ENCODE assay signal across 11 mouse cellular contexts in genomic region chr15:93610288-93610687, GRCm38 (mm10). TPM values are rescaled to one million over a fixed set of nuclear protein-coding genes. Genes with fewer than 3 reads are reported as not detected.
A peak's percentile ranks its signal among the peaks of the same experiment; 100 is the strongest.
DNase-seq lines count a peak whose midpoint lies in the region; TF ChIP-seq lines count a peak whose summit lies in the region.
"Had no signal": no experiment of that assay in that cellular context is flagged by ENCODE, and none has a peak within 500 bp of the region (broad histone marks: within the 10 kb centered on the region; RNA-seq: fewer than 3 reads in every experiment).

No protein-coding gene starts in this region.

- TF ChIP-seq POLR2A in embryonic fibroblast, embryonic 13.5 days (IDR thresholded peaks at IDR 0.05; ENCODE audit: low read depth, low read length): no peak

- intact Hi-C loops in left cerebral cortex, adult 2 months (cut with DNase I): loop anchor here (1.0 to 5.0 kb wide), 4 partner anchors 81 to 243 kb away; no protein-coding TSS in a partner anchor

- no peak overlapping the region for H3K4me3 ChIP-seq in left cerebral cortex, adult 2 months
- no peak overlapping the region for H3K4me3 ChIP-seq in embryonic fibroblast, embryonic 13.5 days (ENCODE audit: insufficient read depth, low read length)
- no peak overlapping the region for H3K4me3 ChIP-seq in layer of hippocampus, adult 2 months
- H3K4me3 ChIP-seq: forebrain, embryonic 13.5 days had no signal

- no peak for TF ChIP-seq CTCF in left cerebral cortex, adult 2 months (IDR thresholded peaks at IDR 0.05)
- no peak for TF ChIP-seq CTCF in embryonic fibroblast, embryonic 13.5 days (IDR thresholded peaks at IDR 0.05; ENCODE audit: borderline replicate concordance, insufficient read depth, low read length)
- no peak for TF ChIP-seq CTCF in layer of hippocampus, adult 2 months (conservative IDR thresholded peaks at IDR 0.05)

- DNase-seq in left cerebral cortex, adult 2 months (ENCODE audit: extremely low spot score in 1 of 2, low spot score in 2 of 2): peak; percentile 41 to 74
- no peak for DNase-seq in left cerebral cortex, adult 11 months (ENCODE audit: low spot score)
- peak; percentile 82 to 84 for DNase-seq in layer of hippocampus, adult 2 months (ENCODE audit: low spot score in 2 of 2)
- DNase-seq in right cerebral cortex, postnatal 14 days: peak; percentile 38
- DNase-seq in adrenal gland, adult 8-10 months: no peak
- no peak for DNase-seq in cerebellum, postnatal 10 days
- DNase-seq: cerebellum, postnatal 36 days; kidney, adult 11 months had no signal

- peak overlapping the region; percentile 88 for H3K27ac ChIP-seq in left cerebral cortex, adult 2 months
- 0 out of 2 replicates have a peak overlapping the region, but pooled peaks have one; percentile 15 for H3K27ac ChIP-seq in embryonic fibroblast, embryonic 13.5 days (ENCODE audit: insufficient read depth, low read length)
- peak overlapping the region; percentile 88 for H3K27ac ChIP-seq in layer of hippocampus, adult 2 months
- H3K27ac ChIP-seq: forebrain, embryonic 13.5 days; liver, embryonic 14.5 days had no signal

- no peaks in the 10 kb centered on the region for H3K4me1 ChIP-seq in embryonic fibroblast, embryonic 13.5 days (ENCODE audit: control insufficient read depth, insufficient read depth, low read length)
- H3K4me1 ChIP-seq: forebrain, embryonic 13.5 days had no signal

RNA-seq across cellular contexts. Expression of gene Prickle1, which starts 14.6 kb away (rescaled TPM):
- total RNA-seq in left cerebral cortex, adult 2 months (2021): 10 to 100 TPM; 92.4 to 93.4 TPM
- polyA plus RNA-seq in embryonic fibroblast, embryonic 13.5 days (2011; ENCODE audit: insufficient read length, low read depth, missing spikeins): 14.2 and 22.7 TPM in 2 replicates
- total RNA-seq in layer of hippocampus, adult 2 months (2021): 10 to 100 TPM; 67.4 to 69.2 TPM
- 10 to 100 TPM; 16.9 to 32.3 (median 22.9) TPM for total RNA-seq in adrenal gland, adult 8-10 months (2022)

Comparison
In these comparisons a context has a peak if more than half of its experiments do, and no peak if none do; other contexts are left out.
1. DNase-seq: peak in left cerebral cortex, adult 2 months (2 of 2), layer of hippocampus, adult 2 months (2 of 2) and right cerebral cortex, postnatal 14 days (single experiment); none in left cerebral cortex, adult 11 months (single experiment), adrenal gland, adult 8-10 months (single experiment) and cerebellum, postnatal 10 days (0 of 2).
2. H3K27ac ChIP-seq: peak in every context shown above with its lines; median percentile 88 in left cerebral cortex, adult 2 months; 88 in layer of hippocampus, adult 2 months; 15 in embryonic fibroblast, embryonic 13.5 days.